Mouse (Mus musculus): ENCODE data around the gene Adk.
"Not testable (repeated sequence)": the region's sequence is repeated elsewhere in the genome, so short reads cannot be mapped to it uniquely, and the experiment has no call there.

Adk gene

DNA sequence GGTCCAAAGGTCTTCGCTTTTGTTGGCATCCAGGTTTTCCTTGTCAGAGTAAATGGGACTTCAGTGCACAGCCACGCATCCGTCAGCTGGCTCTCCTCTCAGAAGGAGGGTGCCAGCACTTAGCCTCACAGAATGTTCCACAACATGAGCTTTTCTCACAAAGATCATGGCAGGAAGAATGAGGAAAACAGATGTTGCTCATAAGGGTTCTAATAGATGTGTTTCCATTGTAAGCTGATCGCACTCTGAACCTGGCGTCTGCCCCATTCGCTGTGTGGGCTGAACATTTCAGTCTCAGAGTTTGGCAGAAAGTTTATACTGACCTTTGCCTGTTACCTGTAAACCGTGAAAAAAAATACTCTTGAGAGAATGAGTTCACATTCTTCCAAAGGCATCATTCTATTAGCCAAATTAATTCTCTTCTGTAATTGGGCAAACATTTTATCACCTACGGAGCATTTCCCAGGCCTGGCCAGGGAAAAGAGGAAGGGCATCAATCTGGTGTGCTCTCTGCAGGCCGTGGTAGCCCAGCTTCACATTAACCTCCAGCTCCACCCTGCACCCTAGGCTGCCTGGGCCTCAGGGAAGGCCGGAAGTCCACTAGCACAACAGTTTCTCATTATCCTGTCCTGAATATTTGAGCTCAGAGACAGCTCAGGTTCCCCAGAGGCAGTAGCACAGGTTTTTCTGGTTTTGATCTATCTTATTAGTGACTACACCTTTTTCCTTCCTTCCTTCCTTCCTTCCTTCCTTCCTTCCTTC, 389.6 kb downstream of the Adk start:
- DNase-seq, result no peak

DNA sequence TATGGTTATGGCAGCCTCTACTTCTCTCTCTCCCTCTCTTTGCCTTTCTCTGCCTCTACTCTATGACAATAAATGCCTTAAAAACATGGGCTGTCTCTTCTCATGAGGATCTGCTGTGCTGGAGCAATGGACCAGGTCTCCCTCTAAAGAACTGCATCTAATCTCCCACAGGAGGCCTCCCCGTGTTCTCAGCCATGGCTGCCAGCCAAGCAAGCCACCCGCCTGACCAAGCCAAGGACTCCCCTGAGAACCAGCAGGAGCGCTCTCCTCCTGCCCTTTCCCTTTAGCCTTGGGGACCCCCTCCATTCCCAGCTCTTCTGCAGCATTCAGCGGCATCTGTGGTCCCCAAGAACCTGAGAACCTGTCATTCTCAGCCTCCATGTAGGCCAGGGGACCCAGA, 400.2 kb downstream of the Adk start:
- no peak for DNase-seq

GRCm38 (mm10) chr14:21453896-21454295, 401.5 kb downstream of the Adk start:
- no peak for DNase-seq

DNA sequence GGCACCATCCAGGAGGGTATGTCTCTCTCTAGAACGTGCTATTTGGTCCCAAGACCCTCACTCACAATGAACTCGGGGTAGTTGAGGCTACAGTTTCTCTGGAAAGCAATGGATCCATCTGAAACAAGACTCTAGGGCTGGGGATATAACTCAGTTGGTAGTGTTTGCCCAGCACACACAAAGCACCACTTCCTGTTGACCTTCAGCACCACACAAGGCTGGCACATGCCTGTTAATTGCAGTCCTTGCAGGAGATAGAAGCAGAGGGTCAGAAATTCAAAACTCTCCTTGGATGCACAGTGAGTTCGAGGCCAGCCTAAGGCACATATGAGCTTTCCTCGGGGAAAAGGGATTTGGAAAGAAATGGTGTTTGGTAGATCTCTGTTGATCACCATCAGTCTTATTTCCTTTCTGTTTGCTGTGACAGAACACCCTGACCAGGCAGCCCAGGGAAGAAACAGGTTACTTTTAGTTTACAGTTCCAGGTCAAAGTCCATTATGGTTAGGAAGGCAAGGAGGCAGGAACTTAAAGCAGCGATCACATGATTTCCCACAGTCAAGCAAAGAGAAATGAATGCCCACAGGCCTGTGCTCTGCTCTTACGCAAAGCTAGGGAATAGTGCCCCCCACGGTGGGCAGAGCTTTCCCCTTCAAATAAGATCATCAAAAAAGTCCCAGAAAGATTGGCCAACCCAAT, 403.4 kb downstream of the Adk start:
- DNase-seq, result no peak

DNA sequence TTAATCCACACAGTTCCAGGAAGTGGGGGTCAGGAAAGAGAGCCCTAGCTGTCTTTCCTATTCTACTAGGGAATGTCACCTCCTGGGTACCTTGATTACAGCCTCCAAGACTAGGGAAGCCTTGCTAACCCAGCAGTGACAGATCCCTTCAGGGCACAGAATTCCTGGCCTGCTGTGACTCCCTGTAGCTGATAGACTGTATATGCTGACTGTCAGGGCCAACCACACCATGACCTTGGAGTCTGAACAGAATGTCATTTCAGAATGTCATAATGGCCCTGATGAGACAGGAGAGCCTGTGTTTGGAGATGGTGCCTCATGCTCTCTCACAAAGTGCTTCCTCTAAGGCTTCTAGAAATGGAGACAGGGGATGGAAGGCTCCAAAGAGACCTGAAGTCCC, 404.2 kb downstream of the Adk start:
- DNase-seq, result no peak

DNA sequence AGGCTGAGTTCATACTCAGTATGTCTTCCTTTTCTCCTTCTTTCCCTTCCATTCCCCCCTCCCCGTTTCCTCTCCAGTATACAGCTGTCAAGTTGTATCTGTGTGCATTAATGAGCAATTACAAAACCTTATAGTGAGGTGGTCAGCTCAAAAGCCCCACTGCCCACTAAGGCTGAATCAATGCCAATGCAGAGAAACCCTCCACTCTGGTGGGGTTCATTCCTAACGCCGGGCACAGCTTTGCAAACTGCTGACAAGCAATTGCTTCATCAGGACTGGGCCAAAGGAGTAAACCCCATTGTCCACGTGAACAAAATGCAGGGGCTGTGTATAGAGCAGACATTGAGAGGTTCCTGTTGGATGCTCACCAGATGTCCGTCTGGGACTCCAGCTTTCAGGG, 405.5 kb downstream of the Adk start:
- DNase-seq, result no peak

- DNase-seq, result no peak
Measured at GRCm38 (mm10) chr14:21458696-21459095, 406.3 kb downstream of the Adk start.

DNA sequence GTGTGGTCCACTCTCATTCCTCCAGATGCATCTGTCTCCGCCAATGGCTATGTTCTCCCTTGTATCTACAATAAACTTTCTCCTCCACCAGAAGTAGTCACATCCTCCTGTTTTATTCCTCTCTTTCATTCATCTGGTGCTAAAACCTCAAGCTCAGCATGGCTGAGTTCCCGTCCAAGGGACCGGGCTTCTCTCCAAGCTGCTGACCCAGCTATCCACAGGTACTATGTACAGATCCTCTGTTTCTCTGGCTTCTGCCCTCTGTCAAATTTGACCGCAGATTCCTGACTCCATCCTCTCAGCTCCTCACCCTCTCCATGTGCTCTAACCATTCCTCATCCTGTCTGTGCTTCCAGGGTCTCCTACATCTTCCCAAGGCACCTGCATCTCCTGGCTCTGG, 406.8 kb downstream of the Adk start:
- DNase-seq, result peak; percentile 21 to 31

- DNase-seq, result no peak
Measured at GRCm38 (mm10) chr14:21462398-21462797, 410.0 kb downstream of the Adk start.

- no peak for DNase-seq
Measured at GRCm38 (mm10) chr14:21463117-21463712, 410.8 kb downstream of the Adk start.

GRCm38 (mm10) chr14:21470386-21470785, 418.0 kb downstream of the Adk start:
- DNase-seq, result no peak

- DNase-seq, result no peak
Measured at GRCm38 (mm10) chr14:21471975-21472374, 419.6 kb downstream of the Adk start.

GRCm38 (mm10) chr14:21474593-21475132, 422.3 kb downstream of the Adk start:
- not testable (repeated sequence) for DNase-seq

GRCm38 (mm10) chr14:21477181-21477580, 424.8 kb downstream of the Adk start:
- no peak for DNase-seq

GRCm38 (mm10) chr14:21479566-21479965, 427.2 kb downstream of the Adk start:
- DNase-seq, result no peak

DNA sequence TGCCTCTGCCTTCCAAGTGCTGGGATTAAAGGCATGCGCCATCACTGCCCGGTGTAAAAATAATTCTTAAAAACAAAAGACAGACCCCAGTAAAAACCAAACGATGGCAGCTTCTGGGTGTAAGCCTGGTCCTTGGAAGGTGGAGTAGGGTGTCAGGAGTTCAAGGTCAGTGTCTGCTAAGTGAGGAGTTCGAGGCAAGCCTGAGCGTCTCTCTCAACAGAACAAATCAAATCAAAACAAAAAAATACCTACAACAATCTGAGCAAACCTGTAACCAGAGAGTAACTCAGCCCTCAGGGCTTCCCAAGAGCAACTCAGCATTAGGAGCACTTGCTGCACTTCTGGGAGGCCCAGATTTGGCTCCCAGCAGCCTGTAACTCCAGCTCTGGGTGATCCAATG, 427.8 kb downstream of the Adk start:
- no peak for DNase-seq

- DNase-seq, result no peak
Measured at GRCm38 (mm10) chr14:21481231-21481630, 428.9 kb downstream of the Adk start, which contains the start of gene Kat6b. Gene Kat6b, plus strand, starts transcription at chr14:21481434.

- no peak for DNase-seq
Measured at GRCm38 (mm10) chr14:21484199-21484598, 431.8 kb downstream of the Adk start.

- no peak for DNase-seq
Measured at GRCm38 (mm10) chr14:21484693-21485092, 432.3 kb downstream of the Adk start.

GRCm38 (mm10) chr14:21485961-21486520, 433.7 kb downstream of the Adk start:
- DNase-seq, result no peak

GRCm38 (mm10) chr14:21487135-21487534, 434.8 kb downstream of the Adk start:
- DNase-seq, result not testable (repeated sequence)

GRCm38 (mm10) chr14:21488426-21489115, 436.2 kb downstream of the Adk start:
- DNase-seq, result not testable (repeated sequence)

GRCm38 (mm10) chr14:21489116-21489485, 436.7 kb downstream of the Adk start:
- no peak for DNase-seq
